Comparison of ENCODE assay signal across 13 mouse cellular contexts in genomic region chr19:36641128-36641527, GRCm38 (mm10).
DNase-seq lines count a peak whose midpoint lies in the region; ATAC-seq and TF ChIP-seq lines count a peak whose summit lies in the region.
"Had no signal": no experiment of that assay in that cellular context is flagged by ENCODE, and none has a peak within 500 bp of the region (broad histone marks: within the 10 kb centered on the region; RNA-seq: fewer than 3 reads in every experiment).

No protein-coding gene starts in this region.

- H3K9me3 ChIP-seq in hindbrain, embryonic 16.5 days (ENCODE audit: control insufficient read depth, low read length), result peaks cover 6% of the 10 kb centered on the region
- 0 out of 2 replicates have a peak, but pooled peaks cover 4% of the 10 kb centered on the region for H3K9me3 ChIP-seq in hindbrain, embryonic 14.5 days (ENCODE audit: control insufficient read depth, low read length)
- no peaks in the 10 kb centered on the region for H3K9me3 ChIP-seq in lung, embryonic 15.5 days
- 0 out of 2 replicates have a peak, but pooled peaks cover 6% of the 10 kb centered on the region for H3K9me3 ChIP-seq in forebrain, postnatal 0 days (ENCODE audit: low read length)

- no peaks in the 10 kb centered on the region; the same call in 1 of the 2 replicates for H3K4me1 ChIP-seq in hindbrain, embryonic 16.5 days (ENCODE audit: control insufficient read depth, insufficient read depth, low read depth, low read length)
- no peaks in the 10 kb centered on the region for H3K4me1 ChIP-seq in hindbrain, embryonic 14.5 days (replicated peaks; ENCODE audit: control insufficient read depth, insufficient read depth, low read length)
- H3K4me1 ChIP-seq in lung, embryonic 15.5 days, result peaks cover 17% of the 10 kb centered on the region
- H3K4me1 ChIP-seq in lung, adult 2 months (ENCODE audit: control insufficient read depth, insufficient read depth, low read length), result no peaks in the 10 kb centered on the region; the same call in 1 of the 2 replicates
- 0 out of 2 replicates have a peak, but pooled peaks cover 2% of the 10 kb centered on the region for H3K4me1 ChIP-seq in forebrain, postnatal 0 days (ENCODE audit: insufficient read depth)
- H3K4me1 ChIP-seq: limb, embryonic 13.5 days had no signal

- no peak for DNase-seq in hindbrain, embryonic 14.5 days (ENCODE audit: low spot score)
- DNase-seq in lung, adult 2 months, result no peak
- DNase-seq in forebrain, postnatal 0 days, result peak; percentile 72
- peak; percentile 15 for DNase-seq in right cerebral cortex, postnatal 25 days
- no peak for DNase-seq in urinary bladder, postnatal 25 days (ENCODE audit: low spot score)
- DNase-seq: cerebellum, adult 9-11 months; gastrocnemius, postnatal 25 days; heart, postnatal 14 days; kidney, adult 18-20 months had no signal

- H3K27ac ChIP-seq in hindbrain, embryonic 16.5 days (ENCODE audit: low read depth, low read length), result no peak overlapping the region
- H3K27ac ChIP-seq in hindbrain, embryonic 14.5 days, result no peak overlapping the region
- H3K27ac ChIP-seq in lung, embryonic 15.5 days, result peak overlapping the region; percentile 83
- H3K27ac ChIP-seq in forebrain, postnatal 0 days (ENCODE audit: low read depth, low read length), result no peak overlapping the region
- H3K27ac ChIP-seq: embryonic facial prominence, embryonic 13.5 days; limb, embryonic 13.5 days had no signal

- no peak overlapping the region for H3K9ac ChIP-seq in hindbrain, embryonic 16.5 days (ENCODE audit: low read depth, low read length)
- no peak overlapping the region for H3K9ac ChIP-seq in hindbrain, embryonic 14.5 days
- H3K9ac ChIP-seq in lung, embryonic 15.5 days, result no peak overlapping the region
- H3K9ac ChIP-seq in forebrain, postnatal 0 days, result no peak overlapping the region
- H3K9ac ChIP-seq: embryonic facial prominence, embryonic 13.5 days; limb, embryonic 13.5 days had no signal

- ATAC-seq in hindbrain, embryonic 16.5 days, result peak; percentile 54; the same call in 1 of the 2 replicates
- ATAC-seq in hindbrain, embryonic 14.5 days (ENCODE audit: low FRiP score), result no peak
- ATAC-seq in lung, embryonic 15.5 days (ENCODE audit: borderline replicate concordance, extremely low read depth, low FRiP score, low TSS enrichment), result peak; percentile 85; the same call in 1 of the 2 replicates
- ATAC-seq in forebrain, postnatal 0 days, result peak; percentile 88

- no peak overlapping the region for H3K4me2 ChIP-seq in hindbrain, embryonic 16.5 days (ENCODE audit: low read length)
- H3K4me2 ChIP-seq in hindbrain, embryonic 14.5 days (replicated peaks), result no peak overlapping the region
- H3K4me2 ChIP-seq in lung, embryonic 15.5 days, result no peak overlapping the region
- H3K4me2 ChIP-seq in forebrain, postnatal 0 days (ENCODE audit: low read depth), result no peak overlapping the region
- H3K4me2 ChIP-seq: embryonic facial prominence, embryonic 13.5 days; limb, embryonic 13.5 days had no signal

- no peak overlapping the region for H3K4me3 ChIP-seq in hindbrain, embryonic 16.5 days (ENCODE audit: low read length)
- H3K4me3 ChIP-seq in hindbrain, embryonic 14.5 days (replicated peaks; ENCODE audit: low read length), result no peak overlapping the region
- no peak overlapping the region for H3K4me3 ChIP-seq in lung, embryonic 15.5 days
- no peak overlapping the region for H3K4me3 ChIP-seq in lung, adult 2 months (replicated peaks; ENCODE audit: extremely low read depth, low read depth, low read length)
- no peak overlapping the region for H3K4me3 ChIP-seq in forebrain, postnatal 0 days (ENCODE audit: low read depth, low read length)
- H3K4me3 ChIP-seq: embryonic facial prominence, embryonic 13.5 days; limb, embryonic 13.5 days had no signal

- no peak for TF ChIP-seq POLR2A in lung, adult 2 months (IDR thresholded peaks at IDR 0.05; ENCODE audit: borderline replicate concordance, extremely low read depth, low read depth, low read length)

- H3K27me3 ChIP-seq in hindbrain, embryonic 16.5 days (replicated peaks; ENCODE audit: control insufficient read depth, insufficient read depth, low read length), result no peaks in the 10 kb centered on the region
- H3K27me3 ChIP-seq in hindbrain, embryonic 14.5 days (ENCODE audit: control insufficient read depth, insufficient read depth, low read length), result no peaks in the 10 kb centered on the region
- H3K27me3 ChIP-seq in lung, embryonic 15.5 days, result no peaks in the 10 kb centered on the region
- no peaks in the 10 kb centered on the region for H3K27me3 ChIP-seq in forebrain, postnatal 0 days (ENCODE audit: insufficient read depth, low read length)
- H3K27me3 ChIP-seq: embryonic facial prominence, embryonic 13.5 days; limb, embryonic 13.5 days had no signal

- no peaks in the 10 kb centered on the region for H3K36me3 ChIP-seq in hindbrain, embryonic 16.5 days (ENCODE audit: control insufficient read depth, insufficient read depth, low read length)
- H3K36me3 ChIP-seq in hindbrain, embryonic 14.5 days (replicated peaks; ENCODE audit: control insufficient read depth, insufficient read depth), result no peaks in the 10 kb centered on the region
- H3K36me3 ChIP-seq in lung, embryonic 15.5 days, result no peaks in the 10 kb centered on the region
- H3K36me3 ChIP-seq in forebrain, postnatal 0 days (ENCODE audit: insufficient read depth), result no peaks in the 10 kb centered on the region
- H3K36me3 ChIP-seq: embryonic facial prominence, embryonic 13.5 days; limb, embryonic 13.5 days had no signal

- 75% methylated on average over 3 of the region's 3 CpGs for WGBS in hindbrain, embryonic 16.5 days
- WGBS in hindbrain, embryonic 14.5 days, result 82% methylated on average over 3 of the region's 3 CpGs
- 40% methylated on average over 3 of the region's 3 CpGs for WGBS in lung, embryonic 15.5 days
- 54% methylated on average over 3 of the region's 3 CpGs for WGBS in lung, adult 2 months
- WGBS in forebrain, postnatal 0 days, result 51% methylated on average over 3 of the region's 3 CpGs

- no peak for TF ChIP-seq CTCF in lung, adult 2 months (IDR thresholded peaks at IDR 0.05; ENCODE audit: insufficient read depth, low read length)
- TF ChIP-seq CTCF in forebrain, postnatal 0 days (IDR thresholded peaks at IDR 0.05; ENCODE audit: low read depth), result no peak

Comparison
In these comparisons a context has a peak if more than half of its experiments do, and no peak if none do; other contexts are left out.
1. DNase-seq: peak in forebrain, postnatal 0 days (single experiment) and right cerebral cortex, postnatal 25 days (single experiment); none in hindbrain, embryonic 14.5 days (single experiment), lung, adult 2 months (single experiment) and urinary bladder, postnatal 25 days (single experiment).